Mouse (Mus musculus) myocyte (in vitro differentiated cells): ENCODE measurements around the gene Padi6.

Source experiments
- MAX ChIP-seq: IDR thresholded peaks from one replicate; pipeline ENCODE4 v1.6.1; 2011; ENCODE audit warnings: low read depth, mild to moderate bottlenecking, control low read depth
- POLR2A ChIP-seq: IDR thresholded peaks from one replicate; pipeline ENCODE4 v1.6.1; 2011; ENCODE audit warnings: low read depth, mild to moderate bottlenecking, control low read depth, moderate library complexity; ENCODE audit not compliant: insufficient read length
- POLR2AphosphoS2 ChIP-seq: IDR thresholded peaks from one replicate; pipeline ENCODE4 v1.6.1; 2011; ENCODE audit warnings: low read depth, control low read depth; ENCODE audit not compliant: insufficient read length
- SRF ChIP-seq: IDR thresholded peaks from one replicate; pipeline ENCODE4 v1.6.1; 2011; ENCODE audit warnings: low read depth; ENCODE audit not compliant: control insufficient read depth, insufficient read length

- TF ChIP-seq POLR2AphosphoS2, result no peak
- TF ChIP-seq MAX, result no peak
- no peak for TF ChIP-seq POLR2A
- TF ChIP-seq SRF, result no peak
These were observed 20.7 kb upstream of the Padi6 start for GRCm38 (mm10) chr4:140763158-140763557.
